Mouse (Mus musculus) granulocyte monocyte progenitor cell, adult 5-6 weeks (primary cell): Measurements from ENCODE around the gene Frmd4a. TPM values are rescaled to one million over a fixed set of nuclear protein-coding genes. Genes with fewer than 3 reads are reported as not detected.

ENCODE experiments used
- ATAC-seq: replicated peaks from 2 replicates; pipeline ENCODE4 v1.8.0; 2016; ENCODE audit warnings: mild to moderate bottlenecking, moderate TSS enrichment, inconsistent platforms; ENCODE audit not compliant: poor library complexity, severe bottlenecking
- total RNA-seq, 2 experiments: library from RNA; stranded (forward) in 1 of 2; stranded (reverse) in 1 of 2; fragments of 200-712, 200-1000 nt in 1 of 2; fragments of >200 nt in 1 of 2; fragmentation: Nextera tagmentation in 1 of 2; gene quantifications; 2 replicates each; pipeline ENCODE4 v1.2.3; 2014 to 2017

Gene Frmd4a
- total RNA-seq, 2 experiments from 2014 or later = 15.1 to 30.3 TPM

- ATAC-seq = no peak
Observed at GRCm38 (mm10) chr2:4364908-4365307, 347.4 kb downstream of the Frmd4a start.

- no peak for ATAC-seq
Observed at GRCm38 (mm10) chr2:4368544-4368943, 351.0 kb downstream of the Frmd4a start.

- no peak for ATAC-seq
Observed at GRCm38 (mm10) chr2:4370499-4370898, 353.0 kb downstream of the Frmd4a start.

GRCm38 (mm10) chr2:4371341-4371740, 353.8 kb downstream of the Frmd4a start:
- ATAC-seq = no peak

GRCm38 (mm10) chr2:4378844-4379243, 361.3 kb downstream of the Frmd4a start:
- ATAC-seq = no peak

- ATAC-seq = no peak
Observed at GRCm38 (mm10) chr2:4380435-4380834, 362.9 kb downstream of the Frmd4a start.

GRCm38 (mm10) chr2:4380926-4381325, 363.4 kb downstream of the Frmd4a start:
- no peak for ATAC-seq

GRCm38 (mm10) chr2:4386468-4386867, 369.0 kb downstream of the Frmd4a start:
- no peak for ATAC-seq

GRCm38 (mm10) chr2:4389330-4389729, 371.8 kb downstream of the Frmd4a start:
- ATAC-seq = peak; percentile 65

GRCm38 (mm10) chr2:4391091-4391490, 373.6 kb downstream of the Frmd4a start:
- ATAC-seq = peak; percentile 81

GRCm38 (mm10) chr2:4391678-4392085, 374.2 kb downstream of the Frmd4a start:
- ATAC-seq = no peak

GRCm38 (mm10) chr2:4393046-4393445, 375.5 kb downstream of the Frmd4a start:
- no peak for ATAC-seq

GRCm38 (mm10) chr2:4394641-4395040, 377.1 kb downstream of the Frmd4a start:
- peak; percentile 77 for ATAC-seq

- ATAC-seq = no peak
Observed at GRCm38 (mm10) chr2:4399721-4400120, 382.2 kb downstream of the Frmd4a start.

- ATAC-seq = peak; percentile 57
Observed at GRCm38 (mm10) chr2:4400771-4401596, 383.5 kb downstream of the Frmd4a start.

- ATAC-seq = peak; percentile 72
Observed at GRCm38 (mm10) chr2:4401597-4402581, 384.4 kb downstream of the Frmd4a start.

- ATAC-seq = no peak
Observed at GRCm38 (mm10) chr2:4406977-4407376, 389.5 kb downstream of the Frmd4a start.

GRCm38 (mm10) chr2:4409810-4410433, 392.4 kb downstream of the Frmd4a start:
- peak; percentile 75 for ATAC-seq

- no peak for ATAC-seq
Observed at GRCm38 (mm10) chr2:4412870-4413595, 395.5 kb downstream of the Frmd4a start.
